Mouse (Mus musculus) thymus, adult 2 months (tissue): Measurements from ENCODE around the gene Lrrc59. TPM values are rescaled to one million over a fixed set of nuclear protein-coding genes. Genes with fewer than 3 reads are reported as not detected.

Experiments
- DNase-seq: peaks from one replicate; pipeline ENCODE4 v3.0.0; 2021
- H3K27ac ChIP-seq: fragments of 200-500 bp; 2 replicates; pipeline ENCODE4 v1.5.1; 2012; ENCODE audit warnings: low read length, control low read depth; ENCODE audit not compliant: control insufficient read depth, insufficient read depth
- H3K27me3 ChIP-seq: fragments of 200-500 bp; 2 replicates; pipeline ENCODE4 v1.6.1; 2012; ENCODE audit warnings: mild to moderate bottlenecking, low read length, moderate library complexity, mixed read lengths; ENCODE audit not compliant: control insufficient read depth, insufficient read depth
- H3K36me3 ChIP-seq: fragments of 200-500 bp; 2 replicates; pipeline ENCODE4 v1.6.1; 2012; ENCODE audit warnings: mild to moderate bottlenecking, low read length, moderate library complexity; ENCODE audit not compliant: control insufficient read depth, insufficient read depth
- H3K4me1 ChIP-seq: fragments of 200-500 bp; replicated peaks from 2 replicates; pipeline ENCODE4 v1.6.1; 2012; ENCODE audit warnings: low read length; ENCODE audit not compliant: control insufficient read depth, insufficient read depth
- H3K4me3 ChIP-seq: fragments of 200-500 bp; 2 replicates; pipeline ENCODE4 v1.5.1; 2012; ENCODE audit warnings: mild to moderate bottlenecking, low read length, control low read depth, moderate library complexity; ENCODE audit not compliant: control insufficient read depth, insufficient read depth
- CTCF ChIP-seq: fragments of 200-500 bp; IDR thresholded peaks from 2 replicates; pipeline ENCODE4 v1.5.1; 2012; ENCODE audit warnings: mild to moderate bottlenecking, control low read depth, low read length, moderate library complexity, borderline replicate concordance; ENCODE audit not compliant: control insufficient read depth, poor library complexity, insufficient read depth; ENCODE audit errors: extremely low read depth
- POLR2A ChIP-seq: fragments of 200-500 bp; IDR thresholded peaks from 2 replicates; pipeline ENCODE4 v1.6.1; 2012; ENCODE audit warnings: mild to moderate bottlenecking, low read length, control low read depth, moderate library complexity; ENCODE audit not compliant: control insufficient read depth, poor library complexity, insufficient read depth; ENCODE audit errors: extremely low read depth
- WGBS: fragments of 180-500 bp; shearing (Covaris S2); methylation state at CpG from one replicate; pipeline ENCODE4 v1.1.7; 2018; 5-methylcytosine and 5-hydroxymethylcytosine counted together
- polyA plus RNA-seq: library from polyadenylated mRNA; depleted of rRNA; stranded (reverse); fragments of >200 nt; gene quantifications from 2 replicates; pipeline ENCODE4 v1.2.3, GENCODE M21; 2012

Gene Lrrc59
- polyA plus RNA-seq, 1 experiment: 62.3 TPM

DNA sequence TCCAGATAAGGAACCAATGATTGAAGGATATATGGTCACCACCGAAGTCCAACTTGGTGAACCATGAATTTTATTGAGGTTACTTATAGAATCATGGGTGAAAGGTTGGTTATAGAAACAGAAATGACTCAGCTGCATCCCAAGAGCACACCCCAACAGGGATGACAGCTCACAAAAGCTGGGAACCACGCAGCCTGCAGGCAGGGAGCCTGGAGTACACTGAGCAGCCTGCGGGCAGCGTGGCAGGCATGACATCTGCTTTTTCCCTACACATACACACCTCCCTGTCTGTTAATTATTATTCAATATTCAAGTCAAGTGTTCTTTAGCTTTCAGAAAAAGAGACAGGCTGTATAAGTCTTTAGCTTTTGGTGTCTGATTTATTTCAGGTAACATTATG, 15.0 kb upstream of the Lrrc59 start:
- H3K4me3 ChIP-seq: no peak overlapping the region
- no peak overlapping the region for H3K27ac ChIP-seq
- H3K27me3 ChIP-seq: no peaks in the 10 kb centered on the region
- TF ChIP-seq CTCF (no peak), POLR2A (no peak)
- no peaks in the 10 kb centered on the region for H3K36me3 ChIP-seq
- DNase-seq: no peak
- 96% methylated on average over 4 of the region's 4 CpGs for WGBS
- H3K4me1 ChIP-seq: peaks cover 3% of the 10 kb centered on the region; the same call in 1 of the 2 replicates

DNA sequence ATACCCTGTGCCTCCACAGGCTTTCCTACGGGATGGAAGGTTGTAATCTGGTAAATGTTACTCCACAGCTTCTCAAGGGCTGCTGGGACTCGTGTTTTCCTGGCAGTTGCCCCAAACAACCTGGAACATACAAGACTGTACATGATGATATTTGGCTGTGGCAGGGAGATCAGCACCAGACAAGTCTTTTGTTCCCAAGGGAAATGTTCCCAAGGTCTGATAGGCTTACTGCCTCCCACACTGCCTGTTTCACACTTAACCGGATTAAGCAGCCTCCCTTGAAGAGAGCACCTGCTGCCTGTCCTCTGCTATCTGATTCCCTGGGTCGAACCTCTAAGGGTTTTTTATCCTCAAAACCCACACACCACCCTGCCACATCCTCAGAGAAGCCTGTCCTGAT, 14.1 kb upstream of the Lrrc59 start:
- no peak for DNase-seq
- TF ChIP-seq CTCF (no peak), POLR2A (no peak)
- Histone ChIP-seq H3K27me3 (no peaks in the 10 kb centered on the region), H3K36me3 (no peaks in the 10 kb centered on the region), H3K4me3 (no peak overlapping the region), H3K27ac (no peak overlapping the region), H3K4me1 (peaks cover 3% of the 10 kb centered on the region; the same call in 1 of the 2 replicates)
- whole genome bisulfite sequencing: 43% methylated on average over 4 of the region's 4 CpGs

DNA sequence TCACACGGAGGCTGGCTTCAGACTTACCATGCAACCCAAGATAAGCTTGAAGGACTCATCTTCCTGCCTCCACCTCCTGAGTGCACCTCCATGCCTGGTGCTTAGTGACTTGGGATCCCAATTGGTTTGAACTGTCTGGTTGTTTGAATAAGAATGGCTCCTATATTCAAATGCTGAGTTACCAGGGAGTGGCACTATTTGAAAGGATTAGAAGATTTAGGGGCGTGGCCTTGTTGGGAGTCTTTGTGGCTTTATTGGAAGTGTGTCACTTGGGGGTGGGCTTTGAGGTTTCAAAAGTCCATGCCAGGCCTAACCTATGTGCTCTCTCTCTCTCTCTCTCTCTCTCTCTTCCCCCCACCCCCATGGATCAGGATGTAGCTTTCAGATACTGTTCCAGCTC, 11.9 kb upstream of the Lrrc59 start:
- no peaks in the 10 kb centered on the region for H3K36me3 ChIP-seq
- no peak for DNase-seq
- 98% methylated on average over 2 of the region's 2 CpGs for WGBS
- TF ChIP-seq CTCF (no peak), POLR2A (no peak)
- no peak overlapping the region for H3K4me3 ChIP-seq
- H3K27ac ChIP-seq: no peak overlapping the region
- peaks cover 3% of the 10 kb centered on the region; the same call in 1 of the 2 replicates for H3K4me1 ChIP-seq
- H3K27me3 ChIP-seq: no peaks in the 10 kb centered on the region

DNA sequence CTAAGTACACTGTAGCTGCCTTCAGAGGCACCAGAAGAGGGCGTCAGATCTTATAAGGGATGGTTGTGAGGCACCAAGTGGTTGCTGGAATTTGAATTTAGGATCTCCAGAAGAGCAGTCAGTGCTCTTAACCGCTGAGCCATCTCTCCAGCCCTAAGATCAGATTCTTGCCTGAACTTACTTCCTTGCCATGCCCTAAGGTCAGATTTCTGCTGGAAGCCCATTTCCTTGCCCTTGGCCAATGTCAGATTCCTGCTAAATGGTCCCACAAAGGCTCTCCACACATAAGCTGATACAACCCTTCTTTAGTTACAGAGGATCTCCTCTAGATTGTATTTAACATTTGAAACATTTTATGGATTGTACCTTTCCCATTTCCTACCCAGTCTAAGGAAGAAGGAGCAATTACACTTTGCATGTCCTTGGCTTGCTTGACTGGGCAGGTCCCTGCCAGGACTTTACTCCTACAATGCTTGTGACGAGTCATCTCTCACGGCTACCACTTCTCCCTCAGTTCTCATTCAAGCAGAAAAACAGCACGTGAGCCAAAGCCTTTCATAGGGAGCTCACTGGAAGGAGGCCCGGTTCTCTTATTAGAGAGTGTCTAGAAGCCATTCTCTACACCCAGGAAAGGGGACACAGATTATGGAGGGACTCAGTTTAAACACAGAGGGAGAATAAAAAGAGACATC, 8.7 kb upstream of the Lrrc59 start:
- Histone ChIP-seq H3K36me3 (no peaks in the 10 kb centered on the region), H3K4me1 (no peaks in the 10 kb centered on the region), H3K27ac (no peak overlapping the region), H3K4me3 (no peak overlapping the region), H3K27me3 (no peaks in the 10 kb centered on the region)
- 83% methylated on average over 6 of the region's 6 CpGs for WGBS
- DNase-seq: no peak
- no peak for TF ChIP-seq POLR2A
- no peak for TF ChIP-seq CTCF

DNA sequence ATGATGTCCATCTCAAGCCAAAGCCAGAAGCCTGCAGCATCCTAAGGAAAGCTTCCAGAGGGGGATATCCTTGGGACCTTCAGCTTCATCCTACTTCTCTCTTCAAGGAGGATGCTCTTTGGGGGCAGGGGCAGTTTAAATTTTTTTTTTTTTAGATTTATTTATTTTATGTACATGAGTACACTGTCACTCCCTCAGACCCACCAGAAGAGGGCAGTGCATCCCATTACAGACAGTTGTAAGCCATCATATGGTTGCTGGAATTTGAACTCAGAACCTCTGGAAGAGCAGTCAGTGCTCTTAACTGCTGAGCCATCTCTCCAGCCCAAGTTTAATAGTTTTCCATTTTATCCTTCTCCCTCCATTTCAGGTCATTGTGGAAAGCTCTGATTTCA, 8.1 kb upstream of the Lrrc59 start:
- TF ChIP-seq CTCF (no peak), POLR2A (no peak)
- Histone ChIP-seq H3K27me3 (no peaks in the 10 kb centered on the region), H3K36me3 (no peaks in the 10 kb centered on the region), H3K4me3 (no peak overlapping the region), H3K27ac (no peak overlapping the region), H3K4me1 (no peaks in the 10 kb centered on the region)
- DNase-seq: peak; percentile 7

DNA sequence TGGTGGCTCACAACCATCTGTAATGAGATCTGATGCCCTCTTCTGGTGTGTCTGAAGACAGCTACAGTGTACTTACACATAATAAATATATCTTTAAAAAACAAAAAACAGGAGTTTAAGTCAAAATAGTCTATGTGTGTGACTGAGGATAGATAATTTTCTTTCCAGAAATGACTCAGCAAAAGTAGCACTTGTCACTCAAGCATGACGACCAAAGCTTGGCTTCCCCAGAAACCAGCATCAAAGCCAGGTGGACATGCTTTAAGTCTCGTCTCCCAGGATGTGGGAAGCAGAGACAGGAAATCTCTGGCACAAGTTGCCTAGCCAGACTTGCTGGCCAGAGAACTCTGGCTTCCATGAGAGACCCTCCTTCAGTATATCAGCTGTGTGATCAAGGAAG, 7.4 kb upstream of the Lrrc59 start:
- H3K27ac ChIP-seq: no peak overlapping the region
- 17% methylated on average over 2 of the region's 2 CpGs for WGBS
- H3K36me3 ChIP-seq: no peaks in the 10 kb centered on the region
- no peaks in the 10 kb centered on the region for H3K4me1 ChIP-seq
- DNase-seq: no peak
- TF ChIP-seq CTCF: no peak
- no peak for TF ChIP-seq POLR2A
- H3K27me3 ChIP-seq: no peaks in the 10 kb centered on the region
- no peak overlapping the region for H3K4me3 ChIP-seq

DNA sequence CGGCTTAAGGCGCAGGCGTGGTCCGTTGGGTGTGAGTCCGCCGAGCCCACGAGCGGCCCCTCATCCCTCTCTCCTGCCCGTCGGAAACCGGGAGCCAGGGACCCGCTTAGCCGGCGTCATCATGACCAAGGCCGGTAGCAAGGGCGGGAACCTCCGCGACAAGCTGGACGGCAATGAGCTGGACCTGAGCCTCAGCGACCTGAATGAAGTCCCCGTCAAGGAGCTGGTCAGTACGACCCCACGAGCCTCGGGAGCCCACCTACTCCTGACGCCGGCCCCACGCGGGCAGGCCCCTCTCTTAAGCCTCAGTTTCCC, 274 bp downstream of the Lrrc59 start:
- TF ChIP-seq POLR2A (no peak), CTCF (no peak)
- peak overlapping the region; percentile 69 for H3K4me3 ChIP-seq
- DNase-seq: no peak
- no peak overlapping the region for H3K27ac ChIP-seq
- peaks cover 11% of the 10 kb centered on the region for H3K4me1 ChIP-seq
- WGBS: under 1% methylated on average over 28 of the region's 28 CpGs
- no peaks in the 10 kb centered on the region for H3K27me3 ChIP-seq
- peaks cover 20% of the 10 kb centered on the region for H3K36me3 ChIP-seq
